Mouse (Mus musculus): Measurements from ENCODE around the gene Syne2. TPM values are rescaled to one million over a fixed set of nuclear protein-coding genes. Genes with fewer than 3 reads are reported as not detected.

The Syne2 gene
- polyA plus RNA-seq, 1 experiment = 28.9 TPM

DNA sequence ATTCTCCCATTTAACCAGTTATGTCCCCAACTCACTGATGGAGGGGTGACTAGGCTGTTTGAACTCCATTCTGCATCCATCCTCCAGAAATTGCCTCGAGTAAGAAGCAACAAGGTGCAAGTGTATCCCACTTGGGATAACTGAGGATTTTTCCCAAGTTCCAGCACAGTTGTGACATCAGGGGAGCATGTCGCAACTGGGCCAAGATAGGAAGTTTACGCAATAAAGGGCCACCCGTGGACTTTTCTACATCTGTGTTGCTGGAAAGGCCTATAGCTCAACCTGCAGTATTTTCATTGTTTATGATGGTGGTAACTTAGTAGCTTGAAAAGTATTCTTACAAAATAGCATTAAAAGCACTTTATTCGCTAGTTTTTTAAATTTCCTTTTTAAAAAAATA is 97.8 kb downstream of the Syne2 start:
- Histone ChIP-seq H3K27ac (ENCODE audit: insufficient read depth, low read length) (no peak overlapping the region), H3K36me3 (ENCODE audit: control insufficient read depth, insufficient read depth, low read length, poor library complexity, severe bottlenecking) (no peaks in the 10 kb centered on the region), H3K9me3 (replicated peaks; ENCODE audit: control insufficient read depth, insufficient read depth, low read length, poor library complexity, severe bottlenecking) (no peaks in the 10 kb centered on the region), H3K27me3 (ENCODE audit: control insufficient read depth, insufficient read depth, low read length, poor library complexity, severe bottlenecking) (no peaks in the 10 kb centered on the region), H3K4me3 (ENCODE audit: low read depth, low read length) (no peak overlapping the region), H3K4me1 (ENCODE audit: control insufficient read depth, insufficient read depth, low read length) (no peaks in the 10 kb centered on the region), H3K9ac (ENCODE audit: low read depth, poor library complexity, severe bottlenecking) (no peak overlapping the region)
- no peak for TF ChIP-seq POLR2A (IDR thresholded peaks at IDR 0.05; ENCODE audit: insufficient read depth, low read length)
- TF ChIP-seq EP300 (IDR thresholded peaks at IDR 0.05; ENCODE audit: insufficient read depth, low read depth, low read length) = no peak
- TF ChIP-seq CTCF (IDR thresholded peaks at IDR 0.05; ENCODE audit: low read depth, low read length) = no peak

- H3K27ac ChIP-seq (ENCODE audit: insufficient read depth, low read length) = no peak overlapping the region
- H3K27me3 ChIP-seq (ENCODE audit: control insufficient read depth, insufficient read depth, low read length, poor library complexity, severe bottlenecking) = no peaks in the 10 kb centered on the region
- no peaks in the 10 kb centered on the region for H3K4me1 ChIP-seq (ENCODE audit: control insufficient read depth, insufficient read depth, low read length)
- H3K9me3 ChIP-seq (replicated peaks; ENCODE audit: control insufficient read depth, insufficient read depth, low read length, poor library complexity, severe bottlenecking) = no peaks in the 10 kb centered on the region
- H3K36me3 ChIP-seq (ENCODE audit: control insufficient read depth, insufficient read depth, low read length, poor library complexity, severe bottlenecking) = no peaks in the 10 kb centered on the region
- H3K9ac ChIP-seq (ENCODE audit: low read depth, poor library complexity, severe bottlenecking) = no peak overlapping the region
- TF ChIP-seq CTCF (IDR thresholded peaks at IDR 0.05; ENCODE audit: low read depth, low read length) (no peak), POLR2A (IDR thresholded peaks at IDR 0.05; ENCODE audit: insufficient read depth, low read length) (no peak), EP300 (IDR thresholded peaks at IDR 0.05; ENCODE audit: insufficient read depth, low read depth, low read length) (no peak)
- H3K4me3 ChIP-seq (ENCODE audit: low read depth, low read length) = no peak overlapping the region
Measured at GRCm38 (mm10) chr12:75918415-75918814, 100.5 kb downstream of the Syne2 start.

- no peak overlapping the region for H3K9ac ChIP-seq (ENCODE audit: low read depth, poor library complexity, severe bottlenecking)
- no peaks in the 10 kb centered on the region for H3K36me3 ChIP-seq (ENCODE audit: control insufficient read depth, insufficient read depth, low read length, poor library complexity, severe bottlenecking)
- TF ChIP-seq CTCF (IDR thresholded peaks at IDR 0.05; ENCODE audit: low read depth, low read length) (peak; percentile 37), POLR2A (IDR thresholded peaks at IDR 0.05; ENCODE audit: insufficient read depth, low read length) (no peak), EP300 (IDR thresholded peaks at IDR 0.05; ENCODE audit: insufficient read depth, low read depth, low read length) (no peak)
- no peaks in the 10 kb centered on the region for H3K27me3 ChIP-seq (ENCODE audit: control insufficient read depth, insufficient read depth, low read length, poor library complexity, severe bottlenecking)
- H3K4me1 ChIP-seq (ENCODE audit: control insufficient read depth, insufficient read depth, low read length) = no peaks in the 10 kb centered on the region
- H3K27ac ChIP-seq (ENCODE audit: insufficient read depth, low read length) = no peak overlapping the region
- no peak overlapping the region for H3K4me3 ChIP-seq (ENCODE audit: low read depth, low read length)
- no peaks in the 10 kb centered on the region for H3K9me3 ChIP-seq (replicated peaks; ENCODE audit: control insufficient read depth, insufficient read depth, low read length, poor library complexity, severe bottlenecking)
Measured at GRCm38 (mm10) chr12:75918914-75919313, 101.0 kb downstream of the Syne2 start.

GRCm38 (mm10) chr12:75922900-75923299 is 105.0 kb downstream of the Syne2 start:
- Histone ChIP-seq H3K36me3 (ENCODE audit: control insufficient read depth, insufficient read depth, low read length, poor library complexity, severe bottlenecking) (no peaks in the 10 kb centered on the region), H3K9ac (ENCODE audit: low read depth, poor library complexity, severe bottlenecking) (no peak overlapping the region), H3K4me1 (ENCODE audit: control insufficient read depth, insufficient read depth, low read length) (no peaks in the 10 kb centered on the region), H3K27me3 (ENCODE audit: control insufficient read depth, insufficient read depth, low read length, poor library complexity, severe bottlenecking) (no peaks in the 10 kb centered on the region), H3K27ac (ENCODE audit: insufficient read depth, low read length) (no peak overlapping the region), H3K4me3 (ENCODE audit: low read depth, low read length) (no peak overlapping the region), H3K9me3 (replicated peaks; ENCODE audit: control insufficient read depth, insufficient read depth, low read length, poor library complexity, severe bottlenecking) (no peaks in the 10 kb centered on the region)
- TF ChIP-seq POLR2A (IDR thresholded peaks at IDR 0.05; ENCODE audit: insufficient read depth, low read length) (no peak), CTCF (IDR thresholded peaks at IDR 0.05; ENCODE audit: low read depth, low read length) (no peak), EP300 (IDR thresholded peaks at IDR 0.05; ENCODE audit: insufficient read depth, low read depth, low read length) (no peak)

DNA sequence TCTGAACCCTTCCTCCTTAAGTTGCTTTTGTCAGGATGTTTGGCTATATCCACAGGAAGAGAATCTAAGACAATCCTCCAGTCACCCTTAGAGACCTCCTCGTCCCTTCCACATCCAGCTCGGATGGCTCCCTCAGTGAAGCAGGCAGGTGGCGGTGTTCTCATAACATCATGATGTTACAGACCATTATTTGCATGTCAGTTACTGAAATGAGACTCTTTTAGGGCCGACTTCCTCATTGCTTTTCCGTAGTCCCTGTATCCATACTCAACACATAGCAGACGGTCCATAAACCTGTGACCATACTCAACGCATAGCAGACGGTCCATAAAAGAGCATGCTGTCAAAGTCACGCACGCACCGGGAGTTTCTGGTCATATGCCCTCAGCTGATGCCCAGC is 106.9 kb downstream of the Syne2 start:
- no peaks in the 10 kb centered on the region for H3K27me3 ChIP-seq (ENCODE audit: control insufficient read depth, insufficient read depth, low read length, poor library complexity, severe bottlenecking)

GRCm38 (mm10) chr12:75927596-75927995 is 109.7 kb downstream of the Syne2 start:
- no peak overlapping the region for H3K9ac ChIP-seq (ENCODE audit: low read depth, poor library complexity, severe bottlenecking)
- no peaks in the 10 kb centered on the region for H3K36me3 ChIP-seq (ENCODE audit: control insufficient read depth, insufficient read depth, low read length, poor library complexity, severe bottlenecking)
- no peaks in the 10 kb centered on the region for H3K27me3 ChIP-seq (ENCODE audit: control insufficient read depth, insufficient read depth, low read length, poor library complexity, severe bottlenecking)
- TF ChIP-seq CTCF (IDR thresholded peaks at IDR 0.05; ENCODE audit: low read depth, low read length) (no peak), POLR2A (IDR thresholded peaks at IDR 0.05; ENCODE audit: insufficient read depth, low read length) (no peak), EP300 (IDR thresholded peaks at IDR 0.05; ENCODE audit: insufficient read depth, low read depth, low read length) (no peak)
- H3K4me3 ChIP-seq (ENCODE audit: low read depth, low read length) = no peak overlapping the region
- H3K27ac ChIP-seq (ENCODE audit: insufficient read depth, low read length) = no peak overlapping the region
- H3K9me3 ChIP-seq (replicated peaks; ENCODE audit: control insufficient read depth, insufficient read depth, low read length, poor library complexity, severe bottlenecking) = no peaks in the 10 kb centered on the region
- H3K4me1 ChIP-seq (ENCODE audit: control insufficient read depth, insufficient read depth, low read length) = no peaks in the 10 kb centered on the region

More for the DNA sequence above, 106.9 kb downstream of the Syne2 start:
- no peak overlapping the region for H3K9ac ChIP-seq (ENCODE audit: low read depth, poor library complexity, severe bottlenecking)
- H3K4me3 ChIP-seq (ENCODE audit: low read depth, low read length) = no peak overlapping the region
- H3K36me3 ChIP-seq (ENCODE audit: control insufficient read depth, insufficient read depth, low read length, poor library complexity, severe bottlenecking) = no peaks in the 10 kb centered on the region
- H3K9me3 ChIP-seq (replicated peaks; ENCODE audit: control insufficient read depth, insufficient read depth, low read length, poor library complexity, severe bottlenecking) = no peaks in the 10 kb centered on the region
- TF ChIP-seq POLR2A (IDR thresholded peaks at IDR 0.05; ENCODE audit: insufficient read depth, low read length) (no peak), CTCF (IDR thresholded peaks at IDR 0.05; ENCODE audit: low read depth, low read length) (no peak), EP300 (IDR thresholded peaks at IDR 0.05; ENCODE audit: insufficient read depth, low read depth, low read length) (no peak)
- H3K27ac ChIP-seq (ENCODE audit: insufficient read depth, low read length) = no peak overlapping the region
- no peaks in the 10 kb centered on the region for H3K4me1 ChIP-seq (ENCODE audit: control insufficient read depth, insufficient read depth, low read length)

Data from ES-Bruce4 (cell line).